ENCODE assay signal across 14 mouse cellular contexts in the genomic region with DNA sequence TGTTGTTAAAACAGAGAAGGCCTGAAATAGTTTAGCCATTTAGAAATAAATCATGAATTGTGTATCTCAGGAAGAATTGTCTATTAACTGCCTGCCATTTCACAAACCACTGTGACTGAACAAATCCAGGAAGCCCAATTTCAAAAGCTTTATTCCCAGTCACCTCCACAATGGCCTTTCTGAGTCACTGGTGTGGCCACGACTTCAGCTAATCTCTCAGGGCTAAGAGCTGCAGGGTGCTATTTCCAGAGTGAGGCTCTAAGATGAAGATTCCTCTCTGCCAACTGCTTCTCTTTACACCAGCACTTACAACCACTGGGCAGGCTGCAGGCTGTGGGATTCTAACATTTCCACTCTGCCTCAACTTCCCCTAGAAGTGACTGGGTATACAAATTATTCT.
"Had no signal": no experiment of that assay in that cellular context is flagged by ENCODE, and none has a peak within 500 bp of the region (broad histone marks: within the 10 kb centered on the region; RNA-seq: fewer than 3 reads in every experiment).

No protein-coding gene starts in this region.

- H3K9ac ChIP-seq: limb, embryonic 15.5 days; lung, embryonic 14.5 days; midbrain, embryonic 15.5 days; neural tube, embryonic 13.5 days; stomach, embryonic 15.5 days had no signal

- H3K9me3 ChIP-seq: limb, embryonic 15.5 days; midbrain, embryonic 10.5 days; midbrain, embryonic 15.5 days; neural tube, embryonic 13.5 days; stomach, embryonic 15.5 days had no signal

- H3K27me3 ChIP-seq: limb, embryonic 15.5 days; midbrain, embryonic 15.5 days; neural tube, embryonic 13.5 days; stomach, embryonic 15.5 days had no signal

- ATAC-seq: midbrain, embryonic 15.5 days had no signal

- DNase-seq: kidney, adult 8-10 months; kidney, postnatal 25 days; layer of hippocampus, adult 9-11 months; layer of hippocampus, postnatal 36 days; lung, postnatal 10 days; lung, postnatal 4 days; right cerebral cortex, postnatal 14 days; thymus, postnatal 36 days had no signal

- H3K27ac ChIP-seq: limb, embryonic 15.5 days; midbrain, embryonic 10.5 days; midbrain, embryonic 15.5 days; neural tube, embryonic 13.5 days; stomach, embryonic 15.5 days had no signal

- H3K4me1 ChIP-seq: limb, embryonic 15.5 days; midbrain, embryonic 10.5 days; neural tube, embryonic 13.5 days had no signal

- H3K36me3 ChIP-seq: limb, embryonic 15.5 days; stomach, embryonic 15.5 days had no signal

- H3K4me2 ChIP-seq: limb, embryonic 15.5 days; lung, embryonic 14.5 days; midbrain, embryonic 15.5 days; neural tube, embryonic 13.5 days; stomach, embryonic 15.5 days had no signal

- H3K4me3 ChIP-seq: limb, embryonic 15.5 days; midbrain, embryonic 10.5 days; midbrain, embryonic 15.5 days; neural tube, embryonic 13.5 days; stomach, embryonic 15.5 days had no signal
